Mouse (Mus musculus) c-Kit-positive CD71-positive TER-119-negative erythroid progenitor cells, embryonic 14.5 days (primary cell): Measurements from ENCODE around the gene Fasn.
"Not testable (repeated sequence)": the region's sequence is repeated elsewhere in the genome, so short reads cannot be mapped to it uniquely, and the experiment has no call there.

Experiments
- DNase-seq: peaks from one replicate; pipeline ENCODE4 v3.0.0-alpha.2; 2013; ENCODE audit warnings: low read depth

Fasn gene

GRCm38 (mm10) chr11:120796614-120796946 is 27.8 kb downstream of the Fasn start:
- DNase-seq, result no peak

GRCm38 (mm10) chr11:120795756-120796613 is 28.4 kb downstream of the Fasn start, which contains the start of gene Dus1l:
Dus1l (minus strand) TSS chr11:120796403.
- peak; percentile 97 for DNase-seq

- DNase-seq, result no peak
Observed at GRCm38 (mm10) chr11:120792652-120793051, 31.7 kb downstream of the Fasn start.

- no peak for DNase-seq
Observed at GRCm38 (mm10) chr11:120789810-120790209, 34.5 kb downstream of the Fasn start.

- no peak for DNase-seq
Observed at GRCm38 (mm10) chr11:120789355-120789754, 35.0 kb downstream of the Fasn start.

GRCm38 (mm10) chr11:120788460-120788859 is 35.9 kb downstream of the Fasn start:
- DNase-seq, result not testable (repeated sequence)

GRCm38 (mm10) chr11:120785145-120785544 is 39.2 kb downstream of the Fasn start:
- DNase-seq, result no peak

GRCm38 (mm10) chr11:120784064-120784791 is 40.1 kb downstream of the Fasn start, which contains the start of the genes Rfng and Gps1:
Rfng (minus strand) TSS chr11:120784207.
Gps1 (plus strand) TSS chr11:120784272.
- peak; percentile 65 for DNase-seq

GRCm38 (mm10) chr11:120783426-120784063 is 40.8 kb downstream of the Fasn start:
- no peak for DNase-seq

- DNase-seq, result not testable (repeated sequence)
Observed at GRCm38 (mm10) chr11:120781361-120781760, 43.0 kb downstream of the Fasn start.

GRCm38 (mm10) chr11:120779876-120780275 is 44.5 kb downstream of the Fasn start:
- DNase-seq, result no peak

- no peak for DNase-seq
Observed at GRCm38 (mm10) chr11:120777123-120777522, 47.2 kb downstream of the Fasn start.

- DNase-seq, result peak; percentile 89
Observed at GRCm38 (mm10) chr11:120775774-120776469, 48.4 kb downstream of the Fasn start.

- no peak for DNase-seq
Observed at GRCm38 (mm10) chr11:120773463-120774190, 50.7 kb downstream of the Fasn start.

- DNase-seq, result no peak
Observed at GRCm38 (mm10) chr11:120772749-120773148, 51.6 kb downstream of the Fasn start.

- DNase-seq, result no peak
Observed at GRCm38 (mm10) chr11:120768206-120768605, 56.1 kb downstream of the Fasn start.

GRCm38 (mm10) chr11:120767023-120767422 is 57.3 kb downstream of the Fasn start:
- DNase-seq, result not testable (repeated sequence)

GRCm38 (mm10) chr11:120763121-120763999 is 61.0 kb downstream of the Fasn start:
- DNase-seq, result not testable (repeated sequence)

- DNase-seq, result not testable (repeated sequence)
Observed at GRCm38 (mm10) chr11:120762672-120763041, 61.7 kb downstream of the Fasn start, which contains the start of gene Hmga1b. Hmga1b (plus strand) TSS chr11:120762794.
